Mouse (Mus musculus) forebrain, embryonic 15.5 days (tissue): ENCODE data around the gene Tgm2. TPM values are rescaled to one million over a fixed set of nuclear protein-coding genes. Genes with fewer than 3 reads are reported as not detected.

ENCODE experiments used
- ATAC-seq: fragments of 200-750 bp; cut with Nextera tagmentation; replicated peaks from 2 replicates; pipeline ENCODE4 v1.8.0; 2017; ENCODE audit warnings: mild to moderate bottlenecking, moderate TSS enrichment, moderate library complexity
- H3K27ac ChIP-seq: fragments of 300-500 bp; sonication (generic); replicated peaks from 2 replicates; pipeline ENCODE4 v1.5.1; 2015; ENCODE audit warnings: mild to moderate bottlenecking, inconsistent platforms
- H3K27me3 ChIP-seq: fragments of 300-500 bp; sonication (generic); 2 replicates; pipeline ENCODE4 v1.6.1; 2015; ENCODE audit warnings: inconsistent platforms
- H3K36me3 ChIP-seq: fragments of 300-500 bp; sonication (generic); 2 replicates; pipeline ENCODE4 v1.6.1; 2015; ENCODE audit warnings: mild to moderate bottlenecking, inconsistent platforms
- H3K4me1 ChIP-seq: fragments of 300-500 bp; sonication (generic); 2 replicates; pipeline ENCODE4 v1.6.1; 2015; ENCODE audit warnings: inconsistent platforms
- H3K4me2 ChIP-seq: fragments of 300-500 bp; sonication (generic); replicated peaks from 2 replicates; pipeline ENCODE4 v1.6.1; 2015; ENCODE audit warnings: mild to moderate bottlenecking, inconsistent platforms
- H3K4me3 ChIP-seq: fragments of 300-500 bp; sonication (generic); 2 replicates; pipeline ENCODE4 v1.5.1; 2015; ENCODE audit warnings: mild to moderate bottlenecking, inconsistent platforms
- H3K9ac ChIP-seq: fragments of 300-500 bp; sonication (generic); replicated peaks from 2 replicates; pipeline ENCODE4 v1.6.1; 2015; ENCODE audit warnings: mild to moderate bottlenecking, inconsistent platforms
- H3K9me3 ChIP-seq: fragments of 300-500 bp; sonication (generic); 2 replicates; pipeline ENCODE4 v1.6.1; 2016; ENCODE audit warnings: inconsistent platforms
- WGBS: fragments of 180-500 bp; shearing (Covaris S2); methylation state at CpG from one replicate; pipeline ENCODE4 v1.1.7; 2015; ENCODE audit warnings: mixed read lengths; 5-methylcytosine and 5-hydroxymethylcytosine counted together
- polyA plus RNA-seq: library from polyadenylated mRNA; unstranded; fragments of >200 nt; fragmentation: Nextera tagmentation; extraction: Ambion mirVana; gene quantifications from 2 replicates; pipeline ENCODE4 v1.2.1, GENCODE M21; 2015

The Tgm2 gene
- polyA plus RNA-seq, 1 experiment from 2014 or later: 4.7 TPM

DNA sequence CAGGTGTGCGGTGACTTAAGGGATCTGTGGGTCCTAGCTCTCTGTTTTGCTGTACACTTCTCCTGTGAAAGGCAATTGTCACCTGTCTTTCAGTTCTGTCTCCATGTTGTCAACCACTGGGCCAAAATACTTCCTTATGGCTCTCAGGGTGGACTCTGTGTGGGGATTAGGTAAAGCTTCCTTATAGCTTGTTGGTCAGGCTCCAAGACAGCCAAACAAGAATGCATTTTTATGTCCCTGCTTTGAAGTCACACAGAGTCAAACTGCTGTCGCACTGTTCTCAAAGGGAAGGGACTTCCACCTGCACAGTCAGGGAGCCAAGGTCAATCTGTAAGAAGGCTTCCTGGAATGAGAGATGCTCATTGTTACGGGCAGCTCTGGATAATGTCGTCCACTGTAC is 31.9 kb upstream of the Tgm2 start:
- Histone ChIP-seq H3K9ac (no peak overlapping the region), H3K9me3 (no peaks in the 10 kb centered on the region), H3K4me2 (no peak overlapping the region), H3K36me3 (no peaks in the 10 kb centered on the region), H3K27ac (peak overlapping the region; percentile 51; the same call in 1 of the 2 replicates), H3K4me1 (peaks cover 49% of the 10 kb centered on the region), H3K27me3 (no peaks in the 10 kb centered on the region), H3K4me3 (no peak overlapping the region)
- no peak for ATAC-seq
- WGBS: 70% methylated on average over 4 of the region's 4 CpGs

DNA sequence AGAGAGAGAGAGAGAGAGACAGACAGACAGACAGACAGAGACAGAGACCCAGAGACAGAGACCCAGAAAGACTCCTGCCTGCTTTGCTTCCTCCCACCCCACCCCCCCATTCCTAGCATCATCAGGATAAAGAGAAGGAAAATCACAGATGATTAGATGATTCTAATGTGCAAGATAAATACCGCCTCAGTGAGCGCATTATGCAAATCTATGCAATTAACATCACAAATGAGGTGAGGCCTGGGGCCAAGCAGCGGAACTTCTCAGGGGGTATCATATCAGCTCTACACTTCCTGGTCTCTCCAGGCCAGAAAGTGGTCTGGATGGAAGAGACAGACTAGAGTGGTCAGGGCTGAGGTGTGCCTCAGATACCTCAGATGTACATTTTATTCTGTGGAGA is 31.3 kb upstream of the Tgm2 start:
- H3K4me3 ChIP-seq: no peak overlapping the region
- peaks cover 49% of the 10 kb centered on the region for H3K4me1 ChIP-seq
- H3K36me3 ChIP-seq: no peaks in the 10 kb centered on the region
- H3K27ac ChIP-seq: peak overlapping the region; percentile 51; the same call in 1 of the 2 replicates
- no peak overlapping the region for H3K9ac ChIP-seq
- no peaks in the 10 kb centered on the region for H3K27me3 ChIP-seq
- H3K4me2 ChIP-seq: no peak overlapping the region
- H3K9me3 ChIP-seq: no peaks in the 10 kb centered on the region
- ATAC-seq: peak; percentile 37; the same call in 1 of the 2 replicates
- WGBS: 13% methylated on average over 3 of the region's 3 CpGs

DNA sequence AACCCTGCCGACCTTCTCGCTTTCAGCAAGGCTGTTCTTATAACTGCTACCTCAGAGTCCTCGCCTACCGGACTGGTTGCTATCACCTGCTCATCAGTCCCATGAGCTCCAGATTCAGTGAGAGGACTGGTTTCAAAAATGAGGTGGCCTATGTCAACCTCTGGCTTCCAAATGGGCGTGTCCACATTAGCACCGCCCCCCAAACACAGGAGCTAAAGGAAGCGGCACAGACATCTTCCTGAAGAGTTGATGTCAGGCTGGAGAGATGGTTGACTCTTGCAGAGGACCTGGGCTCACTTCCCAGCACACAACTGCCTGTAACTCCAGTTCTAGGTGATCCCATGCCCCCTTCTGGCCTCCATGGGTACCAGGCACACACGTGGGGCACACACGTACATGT is 30.5 kb upstream of the Tgm2 start:
- Histone ChIP-seq H3K36me3 (no peaks in the 10 kb centered on the region), H3K4me2 (no peak overlapping the region), H3K27me3 (no peaks in the 10 kb centered on the region), H3K9me3 (no peaks in the 10 kb centered on the region), H3K27ac (peak overlapping the region; percentile 39; the same call in 1 of the 2 replicates), H3K9ac (no peak overlapping the region), H3K4me3 (no peak overlapping the region), H3K4me1 (peaks cover 41% of the 10 kb centered on the region)
- 96% methylated on average over 9 of the region's 9 CpGs for WGBS
- no peak for ATAC-seq

DNA sequence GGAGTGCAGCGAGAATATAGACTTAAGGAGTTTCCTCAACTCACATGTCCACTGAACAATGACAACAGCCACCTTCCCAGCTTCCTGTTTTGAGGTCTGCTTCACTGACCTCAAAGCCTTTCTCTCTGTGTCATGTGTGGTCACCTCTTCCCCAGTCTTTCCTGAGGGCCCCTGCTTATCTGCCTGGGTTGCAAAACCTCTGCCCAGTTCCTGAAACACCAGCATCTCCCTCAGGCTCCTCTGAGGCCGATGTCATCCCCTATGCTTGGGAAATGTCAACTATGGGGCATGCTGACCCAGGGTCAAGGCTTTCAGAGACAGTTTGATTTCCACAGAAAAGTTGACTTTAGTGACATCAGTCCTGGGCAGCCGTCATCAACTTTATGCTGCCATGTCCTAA is 29.2 kb upstream of the Tgm2 start:
- Histone ChIP-seq H3K4me2 (no peak overlapping the region), H3K27me3 (no peaks in the 10 kb centered on the region), H3K4me3 (no peak overlapping the region), H3K9ac (no peak overlapping the region), H3K27ac (no peak overlapping the region), H3K9me3 (no peaks in the 10 kb centered on the region), H3K36me3 (no peaks in the 10 kb centered on the region), H3K4me1 (peaks cover 33% of the 10 kb centered on the region)
- no peak for ATAC-seq
- 90% methylated on average over 3 of the region's 3 CpGs for WGBS

DNA sequence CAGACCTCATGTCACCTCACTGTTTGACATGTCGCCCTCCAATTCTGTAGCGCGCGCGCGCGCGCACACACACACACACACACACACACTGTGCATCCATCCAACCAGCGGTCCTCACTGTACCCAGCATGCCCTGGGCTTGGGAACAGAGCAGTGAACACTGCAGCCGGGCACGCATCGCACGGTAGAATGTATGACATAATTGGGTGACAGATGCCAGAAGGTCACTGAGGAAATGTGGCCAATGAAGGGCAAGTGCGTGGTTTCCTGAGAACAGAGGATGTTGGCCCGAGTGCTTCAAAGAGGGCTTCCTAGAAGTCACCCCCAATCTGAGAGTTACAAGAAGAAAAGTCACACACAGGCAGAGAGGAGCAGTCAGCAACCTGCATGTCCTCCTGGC is 28.7 kb upstream of the Tgm2 start:
- WGBS: 91% methylated on average over 15 of the region's 15 CpGs
- ATAC-seq: no peak
- no peak overlapping the region for H3K4me2 ChIP-seq

DNA sequence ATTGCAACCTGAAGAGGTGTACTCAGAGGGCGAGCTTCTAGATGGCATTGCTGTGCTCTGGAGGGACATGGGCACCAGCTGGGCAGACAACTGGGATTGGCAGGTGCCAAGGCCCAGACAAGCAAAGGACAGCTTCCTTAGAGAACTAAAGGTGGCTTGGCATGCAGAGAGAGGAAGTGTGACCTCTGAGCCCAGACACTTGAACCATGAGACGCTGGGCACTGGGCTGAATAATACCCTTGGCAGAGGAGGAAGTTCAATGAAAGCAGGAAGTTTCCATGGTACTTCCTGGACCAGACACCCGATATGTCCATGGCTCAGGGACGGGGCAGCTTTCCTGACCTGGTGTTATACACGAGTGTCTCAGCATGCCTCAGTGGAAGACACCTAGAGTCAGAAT is 28.2 kb upstream of the Tgm2 start:
- Histone ChIP-seq H3K9ac (no peak overlapping the region), H3K9me3 (no peaks in the 10 kb centered on the region), H3K27ac (no peak overlapping the region), H3K36me3 (no peaks in the 10 kb centered on the region), H3K4me3 (no peak overlapping the region), H3K27me3 (no peaks in the 10 kb centered on the region), H3K4me2 (no peak overlapping the region), H3K4me1 (peaks cover 26% of the 10 kb centered on the region)
- no peak for ATAC-seq
- 82% methylated on average over 5 of the region's 5 CpGs for WGBS

More for the DNA sequence above, 28.7 kb upstream of the Tgm2 start:
- no peak overlapping the region for H3K4me3 ChIP-seq
- no peaks in the 10 kb centered on the region for H3K27me3 ChIP-seq
- peaks cover 31% of the 10 kb centered on the region for H3K4me1 ChIP-seq
- H3K27ac ChIP-seq: no peak overlapping the region
- no peaks in the 10 kb centered on the region for H3K9me3 ChIP-seq
- H3K9ac ChIP-seq: no peak overlapping the region
- H3K36me3 ChIP-seq: no peaks in the 10 kb centered on the region

DNA sequence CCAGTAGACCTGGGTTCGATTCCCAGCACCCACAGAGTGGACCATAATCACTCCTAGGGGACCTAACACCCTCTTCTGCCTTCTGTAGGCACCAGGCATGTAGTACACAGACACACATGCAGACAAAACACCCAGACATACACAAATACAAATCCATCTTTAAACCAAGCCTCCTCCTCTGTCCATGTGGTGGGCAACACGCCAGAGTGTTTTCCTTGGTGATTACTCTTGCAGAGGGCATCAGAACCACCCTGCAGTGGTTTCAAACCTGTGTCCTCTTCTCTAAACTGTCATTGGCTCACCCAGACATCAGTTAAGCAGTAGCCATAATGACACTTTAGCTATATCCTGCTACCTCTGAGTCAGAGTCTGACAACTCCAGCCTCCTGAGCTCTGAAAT is 24.2 kb upstream of the Tgm2 start:
- H3K27me3 ChIP-seq: no peaks in the 10 kb centered on the region
- H3K4me2 ChIP-seq: no peak overlapping the region
- no peak overlapping the region for H3K27ac ChIP-seq
- H3K4me1 ChIP-seq: no peaks in the 10 kb centered on the region
- 77% methylated on average over 2 of the region's 2 CpGs for WGBS
- H3K9ac ChIP-seq: no peak overlapping the region
- H3K4me3 ChIP-seq: no peak overlapping the region
- no peak for ATAC-seq
- H3K9me3 ChIP-seq: no peaks in the 10 kb centered on the region
- no peaks in the 10 kb centered on the region for H3K36me3 ChIP-seq

DNA sequence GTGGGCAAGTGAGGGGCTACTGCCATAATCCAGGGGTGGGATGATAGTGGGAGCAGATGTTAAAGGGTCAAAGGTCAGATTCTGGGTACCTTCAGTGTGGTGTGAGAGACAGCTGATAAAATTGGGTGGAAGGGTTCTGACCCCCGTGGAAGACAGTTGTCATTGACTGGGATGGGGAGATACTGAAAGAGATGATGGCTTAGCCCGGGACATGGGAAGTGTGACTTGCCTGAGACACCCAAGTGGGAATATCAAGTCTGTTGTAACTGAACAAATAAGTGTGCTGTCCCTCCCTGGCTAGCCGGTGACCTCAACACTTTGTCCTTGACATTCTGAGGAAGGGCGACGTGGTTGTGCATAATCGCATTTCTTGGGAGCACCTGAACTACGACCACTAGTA is 23.5 kb upstream of the Tgm2 start:
- 94% methylated on average over 7 of the region's 7 CpGs for WGBS
- Histone ChIP-seq H3K4me3 (no peak overlapping the region), H3K36me3 (no peaks in the 10 kb centered on the region), H3K4me1 (no peaks in the 10 kb centered on the region), H3K27ac (no peak overlapping the region), H3K9me3 (no peaks in the 10 kb centered on the region), H3K27me3 (no peaks in the 10 kb centered on the region), H3K9ac (no peak overlapping the region), H3K4me2 (no peak overlapping the region)
- ATAC-seq: no peak

DNA sequence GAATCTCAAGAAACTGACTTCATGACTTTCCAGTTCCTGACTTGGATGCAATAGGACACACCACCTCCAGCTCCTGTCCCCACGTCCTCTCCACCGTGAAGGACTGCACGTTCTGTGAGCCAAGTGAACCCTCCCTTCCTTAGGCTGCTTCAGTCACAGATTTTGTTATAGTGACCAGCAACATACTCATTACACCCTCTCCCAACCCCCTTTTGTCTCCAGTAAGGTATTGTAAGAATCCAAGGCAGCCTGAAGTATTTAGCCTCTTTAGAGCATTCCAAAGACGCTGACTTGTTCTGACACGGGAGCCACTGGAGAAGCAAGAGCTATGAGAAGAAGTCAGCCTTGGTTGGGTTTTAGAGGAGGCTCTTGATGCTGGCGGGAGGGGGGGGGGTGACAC is 23.1 kb upstream of the Tgm2 start:
- H3K4me2 ChIP-seq: no peak overlapping the region
- no peaks in the 10 kb centered on the region for H3K9me3 ChIP-seq
- no peaks in the 10 kb centered on the region for H3K27me3 ChIP-seq
- no peak overlapping the region for H3K27ac ChIP-seq
- H3K9ac ChIP-seq: no peak overlapping the region
- H3K36me3 ChIP-seq: no peaks in the 10 kb centered on the region
- no peak overlapping the region for H3K4me3 ChIP-seq
- no peak for ATAC-seq
- WGBS: 72% methylated on average over 6 of the region's 6 CpGs
- H3K4me1 ChIP-seq: no peaks in the 10 kb centered on the region

DNA sequence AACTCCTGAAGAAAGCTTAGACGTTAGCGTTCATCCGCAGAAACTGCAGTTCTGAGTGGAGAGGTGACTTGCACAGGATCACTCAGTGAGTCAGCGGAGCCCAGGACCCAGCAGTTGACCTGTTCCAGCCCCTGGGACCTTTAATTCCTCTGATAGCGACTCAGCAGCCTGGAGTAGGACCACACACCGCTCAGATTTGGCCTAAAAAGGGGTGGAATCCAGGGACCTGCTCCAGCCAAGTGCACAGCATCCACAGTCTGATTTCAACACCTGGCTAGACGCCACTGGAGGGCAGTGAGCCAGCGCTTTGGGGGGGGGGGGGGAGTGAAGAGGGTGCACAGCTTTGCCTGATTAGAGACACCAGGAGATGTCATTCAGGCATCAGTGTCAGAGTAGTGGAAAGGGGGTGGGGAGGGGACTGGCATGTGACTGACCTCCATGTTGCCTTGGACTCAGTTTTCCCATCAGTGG is 22.5 kb upstream of the Tgm2 start:
- Histone ChIP-seq H3K27me3 (no peaks in the 10 kb centered on the region), H3K9ac (no peak overlapping the region), H3K9me3 (no peaks in the 10 kb centered on the region), H3K4me1 (no peaks in the 10 kb centered on the region), H3K36me3 (no peaks in the 10 kb centered on the region), H3K4me2 (no peak overlapping the region), H3K27ac (no peak overlapping the region), H3K4me3 (no peak overlapping the region)
- ATAC-seq: no peak
- 63% methylated on average over 8 of the region's 8 CpGs for WGBS

DNA sequence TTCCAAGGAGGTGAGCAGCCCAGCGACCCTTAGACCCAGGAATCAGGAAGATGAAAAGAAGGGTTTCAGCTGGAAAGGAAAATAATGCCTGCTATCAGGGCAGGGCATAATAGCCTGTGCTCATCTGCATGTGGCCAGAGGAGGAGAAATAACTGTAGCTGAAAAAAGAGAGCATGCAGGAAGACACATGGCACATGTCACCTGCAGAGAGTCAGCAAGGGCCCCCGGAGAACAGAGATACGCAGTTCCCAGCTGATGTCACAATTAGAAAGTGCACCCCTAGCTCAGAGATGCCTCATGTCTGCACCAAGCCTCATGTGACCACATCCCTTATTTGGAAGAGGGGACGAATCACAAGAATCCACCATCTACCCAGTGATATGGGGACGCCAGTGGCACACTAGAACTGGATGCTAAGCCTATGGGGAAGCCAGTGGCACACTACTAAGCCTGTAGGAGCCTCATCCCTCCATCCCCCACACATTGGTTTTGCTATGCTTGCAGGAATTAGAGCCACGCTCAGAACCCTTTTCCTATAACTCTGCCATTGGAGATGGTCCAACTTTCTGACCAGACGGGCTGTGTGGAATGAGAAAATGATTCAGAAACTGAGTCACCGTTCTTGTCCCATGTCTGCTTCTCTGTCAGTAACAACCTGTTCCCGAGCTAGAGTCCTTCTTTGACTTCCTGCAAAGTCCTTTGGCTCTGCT is 21.4 kb upstream of the Tgm2 start:
- ATAC-seq: no peak
- Histone ChIP-seq H3K9me3 (no peaks in the 10 kb centered on the region), H3K27ac (no peak overlapping the region), H3K4me3 (no peak overlapping the region), H3K4me2 (no peak overlapping the region), H3K4me1 (no peaks in the 10 kb centered on the region), H3K36me3 (no peaks in the 10 kb centered on the region), H3K27me3 (no peaks in the 10 kb centered on the region), H3K9ac (no peak overlapping the region)
- 69% methylated on average over 9 of the region's 9 CpGs for WGBS

DNA sequence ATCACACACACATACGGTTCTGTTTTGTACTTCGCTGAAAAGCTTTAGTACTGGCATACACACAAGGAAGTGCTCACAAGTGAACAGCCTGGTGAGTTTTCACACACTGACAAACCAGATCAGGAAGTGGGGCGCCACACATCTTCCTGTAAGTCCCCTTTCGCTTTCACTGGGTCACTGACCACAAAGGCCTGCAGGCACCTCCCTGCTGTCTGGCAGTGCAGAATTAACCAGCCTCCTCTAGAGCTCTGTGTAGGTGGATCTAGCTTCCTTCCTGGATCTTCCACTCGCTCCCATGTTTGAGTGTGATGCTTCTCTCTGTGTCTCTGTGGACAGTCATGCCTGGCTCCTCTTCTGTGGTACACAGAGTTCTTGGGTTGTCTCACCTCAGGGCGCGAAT is 20.4 kb upstream of the Tgm2 start:
- Histone ChIP-seq H3K9ac (no peak overlapping the region), H3K4me2 (no peak overlapping the region), H3K36me3 (no peaks in the 10 kb centered on the region), H3K4me1 (no peaks in the 10 kb centered on the region), H3K9me3 (no peaks in the 10 kb centered on the region), H3K27ac (no peak overlapping the region), H3K27me3 (no peaks in the 10 kb centered on the region), H3K4me3 (no peak overlapping the region)
- 82% methylated on average over 7 of the region's 7 CpGs for WGBS
- no peak for ATAC-seq

DNA sequence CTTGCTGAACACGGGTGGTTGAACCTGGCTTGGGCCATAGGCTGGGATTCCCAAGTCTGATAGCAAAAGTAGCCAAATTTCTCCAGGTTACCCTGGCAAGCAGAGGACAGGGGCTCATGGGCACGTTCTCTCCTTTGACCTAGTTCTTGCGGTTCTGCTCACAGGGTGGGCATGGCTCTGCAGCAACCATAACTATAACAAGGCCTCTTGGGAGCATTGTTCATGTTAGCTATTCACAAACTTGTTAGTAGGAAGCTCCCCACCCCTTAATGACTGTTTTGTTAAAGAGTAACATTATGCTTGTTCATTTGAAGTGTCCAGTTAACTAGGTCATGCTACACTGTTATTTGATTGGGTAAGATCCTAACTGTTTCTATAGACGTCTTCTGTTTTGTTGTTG is 19.5 kb upstream of the Tgm2 start:
- H3K36me3 ChIP-seq: no peaks in the 10 kb centered on the region
- H3K27me3 ChIP-seq: no peaks in the 10 kb centered on the region
- 80% methylated on average over 4 of the region's 4 CpGs for WGBS
- H3K27ac ChIP-seq: no peak overlapping the region
- H3K4me2 ChIP-seq: no peak overlapping the region
- no peak for ATAC-seq
- H3K4me3 ChIP-seq: no peak overlapping the region
- H3K9me3 ChIP-seq: no peaks in the 10 kb centered on the region
- no peaks in the 10 kb centered on the region for H3K4me1 ChIP-seq
- no peak overlapping the region for H3K9ac ChIP-seq
